Mouse (Mus musculus): ENCODE measurements around the gene Txnrd1. TPM values are rescaled to one million over a fixed set of nuclear protein-coding genes. Genes with fewer than 3 reads are reported as not detected.

Gene Txnrd1
- polyA plus RNA-seq, 1 experiment: 109 TPM

- peak; percentile 65 for TF ChIP-seq GATA1 (IDR thresholded peaks at IDR 0.05; ENCODE audit: low read length)
Measured at GRCm38 (mm10) chr10:82913238-82913637, 79.5 kb downstream of the Txnrd1 start.

GRCm38 (mm10) chr10:82913772-82914171 lies 80.0 kb downstream of the Txnrd1 start:
- no peak for TF ChIP-seq GATA1 (IDR thresholded peaks at IDR 0.05; ENCODE audit: low read length)

- TF ChIP-seq GATA1 (IDR thresholded peaks at IDR 0.05; ENCODE audit: low read length): no peak
Measured at GRCm38 (mm10) chr10:82918675-82919074, 84.9 kb downstream of the Txnrd1 start.

- TF ChIP-seq GATA1 (IDR thresholded peaks at IDR 0.05; ENCODE audit: low read length): no peak
Measured at GRCm38 (mm10) chr10:82919404-82919980, 85.7 kb downstream of the Txnrd1 start.

GRCm38 (mm10) chr10:82923547-82923946 lies 89.8 kb downstream of the Txnrd1 start:
- TF ChIP-seq GATA1 (IDR thresholded peaks at IDR 0.05; ENCODE audit: low read length): no peak

GRCm38 (mm10) chr10:82924750-82925149 lies 91.0 kb downstream of the Txnrd1 start:
- TF ChIP-seq GATA1 (IDR thresholded peaks at IDR 0.05; ENCODE audit: low read length): no peak

GRCm38 (mm10) chr10:82925624-82926023 lies 91.9 kb downstream of the Txnrd1 start:
- no peak for TF ChIP-seq GATA1 (IDR thresholded peaks at IDR 0.05; ENCODE audit: low read length)

- TF ChIP-seq GATA1 (IDR thresholded peaks at IDR 0.05; ENCODE audit: low read length): no peak
Measured at GRCm38 (mm10) chr10:82935018-82935633, 101.4 kb downstream of the Txnrd1 start.

GRCm38 (mm10) chr10:82935774-82936173 lies 102.0 kb downstream of the Txnrd1 start:
- TF ChIP-seq GATA1 (IDR thresholded peaks at IDR 0.05; ENCODE audit: low read length): no peak

Other genes with a start within 250 kb of the Txnrd1 start
- gene 1190007I07Rik, start 210.7 kb upstream of the Txnrd1 start, polyA plus RNA-seq (2012): 120 and 159 TPM in 2 replicates
- gene Tdg, start 204.1 kb upstream of the Txnrd1 start, polyA plus RNA-seq (2012): 15.8 and 25.5 TPM in 2 replicates
- not detected in 2 replicates for gene Glt8d2, start 143.3 kb upstream of the Txnrd1 start, polyA plus RNA-seq (2012)
- gene Hcfc2, start 137.8 kb upstream of the Txnrd1 start, polyA plus RNA-seq (2012): 3.4 and 4.6 TPM in 2 replicates
- 31.6 and 41.0 TPM in 2 replicates for gene Nfyb, start 69.8 kb upstream of the Txnrd1 start, polyA plus RNA-seq (2012)
- gene Eid3, start 32.7 kb downstream of the Txnrd1 start, polyA plus RNA-seq (2012): 0.49 and 0.51 TPM in 2 replicates
- 15.5 and 18.6 TPM in 2 replicates for gene Chst11, start 151.5 kb downstream of the Txnrd1 start, polyA plus RNA-seq (2012)